Mouse (Mus musculus) thymus, adult 2 months (tissue): Measurements from ENCODE around the gene Mboat2. TPM values are rescaled to one million over a fixed set of nuclear protein-coding genes. Genes with fewer than 3 reads are reported as not detected.

Experiments
- DNase-seq: peaks from one replicate; pipeline ENCODE4 v3.0.0; 2021
- H3K27ac ChIP-seq: fragments of 200-500 bp; 2 replicates; pipeline ENCODE4 v1.5.1; 2012; ENCODE audit warnings: low read length, control low read depth; ENCODE audit not compliant: control insufficient read depth, insufficient read depth
- H3K27me3 ChIP-seq: fragments of 200-500 bp; 2 replicates; pipeline ENCODE4 v1.6.1; 2012; ENCODE audit warnings: mild to moderate bottlenecking, low read length, moderate library complexity, mixed read lengths; ENCODE audit not compliant: control insufficient read depth, insufficient read depth
- H3K36me3 ChIP-seq: fragments of 200-500 bp; 2 replicates; pipeline ENCODE4 v1.6.1; 2012; ENCODE audit warnings: mild to moderate bottlenecking, low read length, moderate library complexity; ENCODE audit not compliant: control insufficient read depth, insufficient read depth
- H3K4me1 ChIP-seq: fragments of 200-500 bp; replicated peaks from 2 replicates; pipeline ENCODE4 v1.6.1; 2012; ENCODE audit warnings: low read length; ENCODE audit not compliant: control insufficient read depth, insufficient read depth
- H3K4me3 ChIP-seq: fragments of 200-500 bp; 2 replicates; pipeline ENCODE4 v1.5.1; 2012; ENCODE audit warnings: mild to moderate bottlenecking, low read length, control low read depth, moderate library complexity; ENCODE audit not compliant: control insufficient read depth, insufficient read depth
- CTCF ChIP-seq: fragments of 200-500 bp; IDR thresholded peaks from 2 replicates; pipeline ENCODE4 v1.5.1; 2012; ENCODE audit warnings: mild to moderate bottlenecking, control low read depth, low read length, moderate library complexity, borderline replicate concordance; ENCODE audit not compliant: control insufficient read depth, poor library complexity, insufficient read depth; ENCODE audit errors: extremely low read depth
- POLR2A ChIP-seq: fragments of 200-500 bp; IDR thresholded peaks from 2 replicates; pipeline ENCODE4 v1.6.1; 2012; ENCODE audit warnings: mild to moderate bottlenecking, low read length, control low read depth, moderate library complexity; ENCODE audit not compliant: control insufficient read depth, poor library complexity, insufficient read depth; ENCODE audit errors: extremely low read depth
- WGBS: fragments of 180-500 bp; shearing (Covaris S2); methylation state at CpG from one replicate; pipeline ENCODE4 v1.1.7; 2018; 5-methylcytosine and 5-hydroxymethylcytosine counted together
- polyA plus RNA-seq: library from polyadenylated mRNA; depleted of rRNA; stranded (reverse); fragments of >200 nt; gene quantifications from 2 replicates; pipeline ENCODE4 v1.2.3, GENCODE M21; 2012

Gene Mboat2
- polyA plus RNA-seq, 1 experiment: 0.85 TPM

DNA sequence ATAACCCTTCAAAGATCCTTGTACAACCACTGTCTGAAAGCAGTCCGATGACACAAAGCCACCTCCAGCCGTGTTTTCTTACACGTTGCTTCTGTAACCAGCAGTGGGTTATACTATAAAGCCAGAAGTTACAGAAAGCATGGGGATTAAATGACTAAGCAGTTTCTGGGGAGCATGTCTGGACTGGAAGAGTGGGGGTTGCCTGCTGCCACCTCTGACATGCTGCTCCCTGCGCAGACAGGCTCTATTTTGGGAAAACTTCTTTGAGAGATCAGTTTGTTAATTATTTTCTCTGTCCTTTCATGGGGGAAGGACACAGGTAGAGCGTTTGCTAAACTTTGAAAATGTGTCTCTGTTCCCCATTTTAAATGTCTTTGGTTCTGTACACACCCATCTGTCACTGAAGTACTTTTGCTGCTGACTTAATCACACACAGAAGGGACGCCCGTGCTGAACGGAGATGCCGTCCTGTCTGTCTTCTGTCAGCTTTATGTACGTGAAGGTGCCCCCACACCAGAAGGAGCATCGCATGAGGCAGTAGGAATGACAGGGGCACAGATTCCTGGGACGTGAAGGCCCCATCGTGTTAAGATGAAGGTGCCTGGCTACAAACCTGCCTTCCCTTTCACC lies 132.8 kb downstream of the Mboat2 start:
- 19% methylated on average over 13 of the region's 13 CpGs for WGBS
- no peak for TF ChIP-seq POLR2A
- no peak for TF ChIP-seq CTCF
- Histone ChIP-seq H3K27ac (no peak overlapping the region), H3K4me1 (no peaks in the 10 kb centered on the region), H3K36me3 (no peaks in the 10 kb centered on the region), H3K27me3 (no peaks in the 10 kb centered on the region), H3K4me3 (no peak overlapping the region)
- no peak for DNase-seq

DNA sequence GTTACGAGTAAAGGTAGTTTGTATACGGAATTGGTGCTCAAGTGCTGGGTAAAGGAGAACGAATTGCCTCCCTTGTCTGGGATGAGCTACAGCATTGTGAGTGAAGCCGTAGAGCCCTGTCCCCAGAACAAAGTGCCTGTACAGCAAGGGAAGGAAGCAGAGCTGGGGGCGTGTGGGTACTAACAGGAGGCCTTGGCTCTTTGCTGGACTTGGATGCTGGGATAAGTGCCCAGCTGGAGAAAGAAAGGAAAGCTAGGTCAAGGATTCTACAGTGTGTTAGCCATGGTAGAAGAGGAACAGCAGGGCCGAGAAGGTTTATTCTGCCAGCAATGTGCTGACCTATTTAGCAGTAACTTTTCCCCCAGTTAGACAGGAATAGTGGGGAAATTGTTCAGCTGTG lies 134.7 kb downstream of the Mboat2 start:
- 96% methylated on average over 6 of the region's 6 CpGs for WGBS
- no peak for TF ChIP-seq POLR2A
- TF ChIP-seq CTCF: no peak

DNA sequence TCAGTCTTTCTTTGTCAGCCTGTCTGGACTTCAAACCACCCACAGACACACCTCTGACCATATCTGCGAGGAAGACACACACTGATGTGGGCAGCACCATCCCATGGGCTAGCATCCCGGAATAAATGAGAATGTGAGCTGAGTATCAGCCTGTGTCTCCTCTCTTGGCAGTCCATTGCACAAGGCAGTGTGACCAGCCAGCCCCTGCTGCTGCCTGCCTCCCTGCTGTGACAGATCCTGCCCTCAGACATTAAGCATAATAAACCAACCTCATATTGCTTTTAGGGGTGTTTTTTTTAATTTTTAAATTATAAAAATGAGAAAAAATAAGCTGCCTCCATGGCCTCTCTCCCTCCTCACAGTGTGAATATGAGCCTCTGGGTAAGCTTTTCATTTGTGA lies 135.4 kb downstream of the Mboat2 start:
- WGBS: 90% methylated on average over 2 of the region's 2 CpGs
- TF ChIP-seq CTCF (no peak), POLR2A (no peak)
- no peak overlapping the region for H3K4me3 ChIP-seq
- H3K36me3 ChIP-seq: no peaks in the 10 kb centered on the region
- H3K27ac ChIP-seq: no peak overlapping the region
- no peaks in the 10 kb centered on the region for H3K27me3 ChIP-seq
- H3K4me1 ChIP-seq: no peaks in the 10 kb centered on the region
- DNase-seq: no peak

More for the DNA sequence above, 134.7 kb downstream of the Mboat2 start:
- DNase-seq: no peak
- Histone ChIP-seq H3K36me3 (no peaks in the 10 kb centered on the region), H3K27ac (no peak overlapping the region), H3K4me3 (no peak overlapping the region), H3K27me3 (no peaks in the 10 kb centered on the region), H3K4me1 (no peaks in the 10 kb centered on the region)

- H3K27ac ChIP-seq: no peak overlapping the region
- peaks cover 20% of the 10 kb centered on the region for H3K4me1 ChIP-seq
- H3K36me3 ChIP-seq: no peaks in the 10 kb centered on the region
- DNase-seq: no peak
- TF ChIP-seq POLR2A (no peak), CTCF (no peak)
- WGBS: 95% methylated on average over 5 of the region's 5 CpGs
- no peak overlapping the region for H3K4me3 ChIP-seq
- H3K27me3 ChIP-seq: no peaks in the 10 kb centered on the region
Observed at GRCm38 (mm10) chr12:24971490-24972200, 141.0 kb downstream of the Mboat2 start.

DNA sequence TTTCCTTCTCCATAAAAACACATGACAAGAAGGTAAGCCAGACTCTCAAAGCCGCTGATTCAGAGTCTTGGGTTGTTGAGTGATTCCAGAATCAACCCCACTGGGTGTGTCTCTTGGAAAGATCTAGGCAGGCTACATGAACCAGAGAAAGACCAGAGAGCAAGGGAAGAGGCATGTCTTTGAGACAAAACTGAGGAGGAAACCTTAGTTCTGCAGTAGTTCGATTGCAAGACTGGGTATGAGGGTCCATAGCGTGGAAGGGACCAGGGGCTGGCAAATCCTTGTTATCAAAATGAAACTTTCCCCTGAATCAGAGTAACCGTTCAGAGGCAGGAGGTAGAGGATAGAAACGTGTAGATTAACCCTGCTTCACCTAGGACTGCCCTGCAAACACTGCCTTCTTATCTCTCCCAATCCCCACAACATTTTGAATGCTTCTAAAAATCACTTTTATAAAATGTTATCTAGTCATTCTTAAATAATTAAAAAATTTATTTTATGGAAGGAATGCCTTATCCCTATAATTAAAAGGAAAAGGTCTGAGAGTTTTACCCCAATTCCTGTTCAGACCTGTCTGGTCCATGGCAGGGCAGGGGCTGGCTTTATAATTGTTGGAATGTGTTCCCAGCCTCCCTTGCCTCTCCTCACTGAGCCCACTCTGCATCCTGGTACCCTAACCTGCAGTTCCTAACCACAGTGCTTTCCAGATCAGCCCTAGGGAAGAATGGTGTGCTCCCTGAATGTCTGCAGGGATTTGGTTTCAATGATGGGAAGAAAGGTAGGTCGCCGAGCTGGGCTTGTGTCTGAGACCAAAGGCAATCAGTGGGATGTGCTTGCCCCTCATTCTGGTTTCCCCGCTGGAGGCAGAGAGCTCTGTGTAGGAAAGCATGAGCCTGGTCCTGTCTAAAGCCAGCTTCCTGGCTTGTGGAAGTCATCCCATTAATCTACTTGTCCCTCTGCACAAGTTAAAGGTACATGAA lies 142.0 kb downstream of the Mboat2 start:
- TF ChIP-seq CTCF (no peak), POLR2A (no peak)
- H3K27me3 ChIP-seq: no peaks in the 10 kb centered on the region
- no peaks in the 10 kb centered on the region for H3K36me3 ChIP-seq
- no peak for DNase-seq
- H3K4me1 ChIP-seq: peaks cover 22% of the 10 kb centered on the region
- WGBS: 89% methylated on average over 8 of the region's 8 CpGs
- no peak overlapping the region for H3K27ac ChIP-seq
- no peak overlapping the region for H3K4me3 ChIP-seq

DNA sequence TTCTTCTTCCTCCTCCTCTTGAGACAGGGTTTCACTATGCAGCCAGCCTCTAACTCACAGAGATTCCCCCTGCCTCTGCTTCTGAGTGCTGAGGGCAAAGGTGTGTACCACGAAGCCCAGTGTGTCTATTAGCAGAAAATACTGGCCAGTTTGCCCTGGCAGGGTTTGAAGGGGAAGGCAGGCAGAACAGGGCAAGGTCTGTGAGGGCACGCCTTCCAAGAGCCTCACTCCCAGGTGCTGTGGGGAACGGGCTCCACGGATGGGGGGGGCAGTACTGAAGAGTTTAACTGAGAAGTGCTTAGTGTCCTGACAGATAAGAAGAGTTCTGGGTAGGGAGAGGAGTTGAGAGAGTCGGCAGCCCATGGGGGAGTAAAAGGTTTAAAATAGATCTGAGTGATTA lies 142.9 kb downstream of the Mboat2 start:
- Histone ChIP-seq H3K4me1 (peaks cover 22% of the 10 kb centered on the region), H3K36me3 (no peaks in the 10 kb centered on the region), H3K4me3 (no peak overlapping the region), H3K27me3 (no peaks in the 10 kb centered on the region), H3K27ac (no peak overlapping the region)
- TF ChIP-seq CTCF (no peak), POLR2A (no peak)
- 18% methylated on average over 5 of the region's 5 CpGs for WGBS
- no peak for DNase-seq

DNA sequence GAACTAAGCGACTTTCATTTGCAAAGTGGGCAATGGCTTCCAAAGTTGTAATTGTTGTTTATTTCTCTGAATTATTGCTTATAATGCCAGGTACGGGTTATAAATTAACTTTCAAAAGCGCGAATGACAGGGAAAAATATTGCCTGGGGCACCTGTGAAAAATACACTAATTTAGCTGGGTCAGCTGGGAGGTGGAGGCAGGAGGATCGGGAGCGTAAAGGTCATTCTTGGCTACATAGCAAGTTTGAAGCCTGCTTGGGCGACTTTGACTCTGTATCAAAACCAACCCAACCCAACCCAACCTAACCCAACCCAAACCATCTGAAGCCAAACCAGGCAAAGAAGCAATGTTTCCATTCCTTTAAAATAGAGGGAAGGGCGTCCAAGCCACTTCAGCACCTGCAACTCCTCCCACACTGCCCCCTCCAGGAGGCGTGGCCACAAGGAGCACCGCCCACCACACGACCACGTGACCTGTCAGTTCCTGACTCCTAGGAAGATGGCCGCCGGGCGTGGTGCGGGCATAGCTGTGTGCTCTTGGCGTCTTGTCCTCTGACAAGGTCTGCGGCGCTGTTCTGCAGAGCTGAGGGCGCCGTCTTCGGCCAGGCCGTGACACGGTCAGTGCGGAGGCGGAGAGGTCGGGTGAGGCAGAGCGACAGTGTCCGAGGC lies 143.9 kb downstream of the Mboat2 start, which contains the start of gene Kidins220:
Gene Kidins220, plus strand, starts transcription at position 480 of the 669 bp plus-strand sequence.
- peak within 1 kb of the TSS; percentile 79 for H3K27ac ChIP-seq
- DNase-seq: peak; percentile 95
- no peaks in the 10 kb centered on the region for H3K27me3 ChIP-seq
- 17% methylated on average over 29 of the region's 29 CpGs for WGBS
- TF ChIP-seq POLR2A (peak; percentile 78; the same call in 1 of the 2 replicates), CTCF (0 out of 2 replicates have a peak, but pooled peaks have one; percentile 23)
- H3K4me1 ChIP-seq: peaks cover 22% of the 10 kb centered on the region
- H3K36me3 ChIP-seq: no peaks in the 10 kb centered on the region
- peak within 1 kb of the TSS; percentile 61 for H3K4me3 ChIP-seq
